Mouse (Mus musculus) hindbrain, embryonic 16.5 days (tissue): ENCODE measurements around the gene Slc24a5. TPM values are rescaled to one million over a fixed set of nuclear protein-coding genes. Genes with fewer than 3 reads are reported as not detected.

ENCODE experiments used
- ATAC-seq: fragments of 200-750 bp; cut with Nextera tagmentation; 2 replicates; pipeline ENCODE4 v1.8.0; 2017; ENCODE audit warnings: moderate TSS enrichment, moderate library complexity
- H3K27ac ChIP-seq: fragments of 300-500 bp; sonication (generic); 2 replicates; pipeline ENCODE4 v1.5.1; 2014; ENCODE audit warnings: low read depth, mild to moderate bottlenecking, control low read depth, low read length, moderate library complexity
- H3K27me3 ChIP-seq: fragments of 300-500 bp; sonication (generic); replicated peaks from 2 replicates; pipeline ENCODE4 v1.6.1; 2014; ENCODE audit warnings: low read length; ENCODE audit not compliant: control insufficient read depth, insufficient read depth
- H3K36me3 ChIP-seq: fragments of 300-500 bp; sonication (generic); 2 replicates; pipeline ENCODE4 v1.6.1; 2014; ENCODE audit warnings: mild to moderate bottlenecking, low read length, moderate library complexity, mixed read lengths; ENCODE audit not compliant: control insufficient read depth, insufficient read depth
- H3K4me1 ChIP-seq: fragments of 300-500 bp; sonication (generic); 2 replicates; pipeline ENCODE4 v1.6.1; 2014; ENCODE audit warnings: low read depth, low read length; ENCODE audit not compliant: control insufficient read depth, insufficient read depth
- H3K4me2 ChIP-seq: fragments of 300-500 bp; sonication (generic); 2 replicates; pipeline ENCODE4 v1.6.1; 2014; ENCODE audit warnings: mild to moderate bottlenecking, low read length, control low read depth, moderate library complexity
- H3K4me3 ChIP-seq: fragments of 300-500 bp; sonication (generic); 2 replicates; pipeline ENCODE4 v1.5.1; 2014; ENCODE audit warnings: mild to moderate bottlenecking, low read length, control low read depth, moderate library complexity
- H3K9ac ChIP-seq: fragments of 300-500 bp; sonication (generic); 2 replicates; pipeline ENCODE4 v1.6.1; 2014; ENCODE audit warnings: low read depth, mild to moderate bottlenecking, control low read depth, low read length, moderate library complexity
- H3K9me3 ChIP-seq: fragments of 300-500 bp; sonication (generic); 2 replicates; pipeline ENCODE4 v1.6.1; 2014; ENCODE audit warnings: mild to moderate bottlenecking, low read length, moderate library complexity; ENCODE audit not compliant: control insufficient read depth
- WGBS: fragments of 180-500 bp; shearing (Covaris S2); extraction: QIAGEN DNeasy Blood & Tissue Kit; methylation state at CpG from one replicate; pipeline ENCODE4 v1.1.7; 2014; 5-methylcytosine and 5-hydroxymethylcytosine counted together
- polyA plus RNA-seq: library from polyadenylated mRNA; unstranded; fragments of >200 nt; fragmentation: Nextera tagmentation; extraction: Ambion mirVana; gene quantifications from 2 replicates; pipeline ENCODE4 v1.2.1, GENCODE M21; 2015

Slc24a5 gene
- polyA plus RNA-seq, 1 experiment from 2014 or later = 4.5 TPM

- 83% methylated on average over 7 of the region's 7 CpGs for WGBS
- no peak overlapping the region for H3K9ac ChIP-seq
- H3K27me3 ChIP-seq = no peaks in the 10 kb centered on the region
- H3K4me1 ChIP-seq = peaks cover 4% of the 10 kb centered on the region; the same call in 1 of the 2 replicates
- H3K36me3 ChIP-seq = no peaks in the 10 kb centered on the region
- H3K27ac ChIP-seq = no peak overlapping the region
- no peak overlapping the region for H3K4me2 ChIP-seq
- no peak overlapping the region for H3K4me3 ChIP-seq
- H3K9me3 ChIP-seq = no peaks in the 10 kb centered on the region
- no peak for ATAC-seq
Measured at GRCm38 (mm10) chr2:125055316-125055903, 12.5 kb upstream of the Slc24a5 start.

GRCm38 (mm10) chr2:125057250-125057815 lies 10.6 kb upstream of the Slc24a5 start:
- 31% methylated on average over 7 of the region's 7 CpGs for WGBS

GRCm38 (mm10) chr2:125061451-125061850 lies 6.5 kb upstream of the Slc24a5 start:
- no peaks in the 10 kb centered on the region for H3K36me3 ChIP-seq
- no peaks in the 10 kb centered on the region for H3K9me3 ChIP-seq

More at GRCm38 (mm10) chr2:125057250-125057815, 10.6 kb upstream of the Slc24a5 start:
- Histone ChIP-seq H3K4me2 (no peak overlapping the region), H3K27me3 (no peaks in the 10 kb centered on the region), H3K9ac (no peak overlapping the region; the same call in 1 of the 2 replicates), H3K27ac (no peak overlapping the region), H3K4me1 (peaks cover 4% of the 10 kb centered on the region; the same call in 1 of the 2 replicates), H3K36me3 (no peaks in the 10 kb centered on the region), H3K4me3 (no peak overlapping the region), H3K9me3 (no peaks in the 10 kb centered on the region)
- ATAC-seq = peak; percentile 65

GRCm38 (mm10) chr2:125062944-125063343 lies 5.0 kb upstream of the Slc24a5 start:
- Histone ChIP-seq H3K27ac (no peak overlapping the region), H3K4me1 (no peaks in the 10 kb centered on the region), H3K9ac (no peak overlapping the region), H3K36me3 (no peaks in the 10 kb centered on the region), H3K27me3 (no peaks in the 10 kb centered on the region), H3K4me3 (no peak overlapping the region), H3K4me2 (no peak overlapping the region), H3K9me3 (no peaks in the 10 kb centered on the region)
- WGBS = 56% methylated on average over 4 of the region's 4 CpGs
- peak; percentile 54; the same call in 1 of the 2 replicates for ATAC-seq

More at GRCm38 (mm10) chr2:125061451-125061850, 6.5 kb upstream of the Slc24a5 start:
- peaks cover 4% of the 10 kb centered on the region; the same call in 1 of the 2 replicates for H3K4me1 ChIP-seq
- ATAC-seq = no peak
- H3K27ac ChIP-seq = no peak overlapping the region
- H3K4me3 ChIP-seq = no peak overlapping the region
- H3K4me2 ChIP-seq = no peak overlapping the region
- no peaks in the 10 kb centered on the region for H3K27me3 ChIP-seq
- H3K9ac ChIP-seq = no peak overlapping the region
- WGBS = 90% methylated on average over 7 of the region's 7 CpGs

GRCm38 (mm10) chr2:125067373-125067772 lies 551 bp upstream of the Slc24a5 start:
- ATAC-seq = no peak
- H3K9ac ChIP-seq = no peak overlapping the region
- H3K4me3 ChIP-seq = no peak overlapping the region
- no peaks in the 10 kb centered on the region for H3K4me1 ChIP-seq
- no peaks in the 10 kb centered on the region for H3K36me3 ChIP-seq
- H3K4me2 ChIP-seq = no peak overlapping the region
- 78% methylated on average over 7 of the region's 7 CpGs for WGBS
- no peak overlapping the region for H3K27ac ChIP-seq
- H3K27me3 ChIP-seq = no peaks in the 10 kb centered on the region
- no peaks in the 10 kb centered on the region for H3K9me3 ChIP-seq

- H3K27me3 ChIP-seq = no peaks in the 10 kb centered on the region
- no peaks in the 10 kb centered on the region for H3K4me1 ChIP-seq
- H3K36me3 ChIP-seq = no peaks in the 10 kb centered on the region
- H3K9me3 ChIP-seq = no peaks in the 10 kb centered on the region
- no peak overlapping the region for H3K4me2 ChIP-seq
- ATAC-seq = no peak
- 90% methylated on average over 12 of the region's 12 CpGs for WGBS
- no peak overlapping the region for H3K9ac ChIP-seq
- no peak overlapping the region for H3K27ac ChIP-seq
- no peak overlapping the region for H3K4me3 ChIP-seq
Measured at GRCm38 (mm10) chr2:125068696-125069095, 772 bp downstream of the Slc24a5 start.

GRCm38 (mm10) chr2:125073056-125073780 lies 5.3 kb downstream of the Slc24a5 start:
- ATAC-seq = no peak
- Histone ChIP-seq H3K36me3 (no peaks in the 10 kb centered on the region), H3K9me3 (no peaks in the 10 kb centered on the region), H3K4me2 (no peak overlapping the region), H3K4me3 (no peak overlapping the region), H3K4me1 (no peaks in the 10 kb centered on the region), H3K9ac (no peak overlapping the region), H3K27ac (no peak overlapping the region), H3K27me3 (no peaks in the 10 kb centered on the region)
- WGBS = 78% methylated on average over 3 of the region's 3 CpGs

GRCm38 (mm10) chr2:125083879-125084278 lies 16.0 kb downstream of the Slc24a5 start:
- Histone ChIP-seq H3K27me3 (no peaks in the 10 kb centered on the region), H3K36me3 (peaks cover 2% of the 10 kb centered on the region; the same call in 1 of the 2 replicates), H3K27ac (no peak overlapping the region), H3K4me3 (no peak overlapping the region), H3K9me3 (no peaks in the 10 kb centered on the region), H3K4me2 (no peak overlapping the region), H3K9ac (no peak overlapping the region), H3K4me1 (no peaks in the 10 kb centered on the region; the same call in 1 of the 2 replicates)
- 17% methylated on average over 1 of the region's 1 CpGs for WGBS
- ATAC-seq = no peak

GRCm38 (mm10) chr2:125088757-125089156 lies 20.8 kb downstream of the Slc24a5 start:
- Histone ChIP-seq H3K4me3 (no peak overlapping the region), H3K9me3 (no peaks in the 10 kb centered on the region), H3K36me3 (peaks cover 13% of the 10 kb centered on the region), H3K4me2 (no peak overlapping the region), H3K4me1 (no peaks in the 10 kb centered on the region; the same call in 1 of the 2 replicates), H3K27me3 (no peaks in the 10 kb centered on the region), H3K27ac (no peak overlapping the region), H3K9ac (no peak overlapping the region)
- ATAC-seq = no peak
- 92% methylated on average over 7 of the region's 7 CpGs for WGBS
